Mouse (Mus musculus) adrenal gland, adult 18-20 months (tissue): ENCODE results near the gene Bsx. TPM values are rescaled to one million over a fixed set of nuclear protein-coding genes. Genes with fewer than 3 reads are reported as not detected.
A peak's percentile ranks its signal among the peaks of the same experiment; 100 is the strongest.

Experiments used
- DNase-seq, 2 experiments: peaks; one replicate each; pipeline ENCODE4 v3.0.0; 2021 to 2022; ENCODE audit warnings: low spot score in 2 of 2
- long read RNA-seq, 2 experiments: library from polyadenylated mRNA; stranded (forward); transcript quantifications; one replicate each; pipeline ENCODE4 v2.0.0; 2021
- total RNA-seq, 2 experiments: library from RNA; stranded (reverse); gene quantifications; 1 replicate in 1 of 2; 2 replicates in 1 of 2; pipeline ENCODE4 v1.2.3; 2021

Bsx gene
- total RNA-seq: not detected
- long read RNA-seq, experiment 1: 0 reads
- long read RNA-seq, experiment 2: 0 reads

DNA sequence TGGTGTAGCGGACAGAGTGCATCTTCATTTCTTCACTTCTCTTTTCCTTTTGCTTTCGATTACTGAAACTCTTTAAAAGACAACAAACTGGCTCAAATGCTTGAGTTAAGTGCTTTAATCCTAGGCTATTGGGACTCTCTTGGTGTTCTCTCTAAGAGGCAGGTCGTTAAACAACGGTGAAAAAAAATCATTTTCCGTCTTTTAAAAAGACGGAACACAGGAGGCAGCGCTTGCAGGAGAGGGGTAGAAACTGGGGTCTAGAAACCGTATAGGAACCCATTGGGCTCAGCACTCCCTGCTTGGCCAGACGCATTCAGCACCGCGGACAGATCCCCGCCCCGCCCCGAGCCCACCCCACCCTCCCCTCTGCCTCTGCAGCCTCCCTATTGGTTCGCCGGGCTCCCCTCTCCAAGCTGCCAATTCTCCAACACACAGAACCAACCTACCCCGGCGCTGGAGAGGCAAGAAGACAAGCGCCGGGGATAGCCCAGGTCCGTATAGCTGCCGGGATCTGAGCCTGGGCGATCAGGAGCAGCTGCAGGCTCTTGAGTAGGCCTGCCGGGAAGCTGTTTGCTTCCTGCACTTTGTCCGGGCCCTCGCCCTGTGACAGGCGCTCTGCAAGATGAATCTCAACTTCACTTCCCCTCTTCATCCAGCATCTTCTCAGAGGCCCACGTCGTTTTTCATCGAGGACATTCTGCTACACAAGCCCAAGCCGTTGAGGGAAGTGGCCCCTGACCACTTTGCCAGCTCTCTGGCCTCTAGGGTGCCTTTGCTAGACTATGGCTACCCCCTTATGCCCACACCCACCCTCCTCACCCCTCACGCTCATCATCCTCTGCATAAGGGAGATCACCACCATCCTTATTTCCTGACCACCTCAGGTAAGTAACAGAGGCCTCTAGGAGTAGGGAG is at the start of gene Bsx:
Gene Bsx, plus strand, starts transcription at position 572 of the 915 bp plus-strand sequence.
- DNase-seq: peak; percentile 25 to 33

- DNase-seq: no peak
Measured at GRCm38 (mm10) chr9:40825601-40826000, 48.3 kb upstream of the Bsx start.

DNA sequence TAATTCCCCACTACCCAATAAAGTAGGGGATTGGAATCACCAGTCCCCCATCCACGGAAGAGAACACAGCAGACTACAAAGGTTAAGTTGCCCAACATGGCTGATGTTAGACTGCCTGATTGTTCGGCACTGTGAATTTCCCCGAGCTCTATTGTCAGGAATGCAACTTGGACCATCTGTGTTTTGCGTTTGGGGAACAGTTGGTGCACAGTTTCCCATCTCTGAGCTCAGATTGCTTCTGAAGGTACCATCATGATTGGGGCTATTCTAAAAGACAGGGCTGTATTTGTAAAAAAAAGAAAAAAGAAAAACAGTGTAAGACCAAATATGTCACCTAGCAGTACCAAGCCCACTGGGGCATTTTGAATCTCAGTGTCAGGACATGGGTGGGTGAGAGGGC is 46.6 kb upstream of the Bsx start:
- no peak for DNase-seq

- DNase-seq: peak; percentile 64 to 82
Measured at GRCm38 (mm10) chr9:40834569-40834968, 39.4 kb upstream of the Bsx start.

GRCm38 (mm10) chr9:40836681-40837080 is 37.2 kb upstream of the Bsx start:
- DNase-seq: no peak

DNA sequence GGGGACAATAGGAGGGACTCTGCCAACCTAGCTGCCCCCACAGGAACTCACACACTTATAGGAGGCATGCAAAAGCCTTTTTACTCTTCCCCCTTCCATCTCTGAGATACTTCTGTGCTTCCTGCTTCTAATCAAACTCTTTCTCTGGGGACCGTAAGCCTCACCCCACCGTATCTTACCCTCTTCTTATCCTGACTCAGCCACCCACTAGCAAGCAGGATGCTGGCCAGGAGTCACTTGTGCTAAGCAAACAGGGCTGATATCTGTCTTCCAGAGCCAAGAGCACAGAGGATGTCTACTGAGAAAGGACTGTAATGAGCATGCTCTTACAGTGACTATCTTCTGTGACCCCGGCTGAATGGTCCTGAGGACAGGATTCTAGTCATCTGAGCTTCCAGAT is 34.3 kb upstream of the Bsx start:
- no peak for DNase-seq

DNA sequence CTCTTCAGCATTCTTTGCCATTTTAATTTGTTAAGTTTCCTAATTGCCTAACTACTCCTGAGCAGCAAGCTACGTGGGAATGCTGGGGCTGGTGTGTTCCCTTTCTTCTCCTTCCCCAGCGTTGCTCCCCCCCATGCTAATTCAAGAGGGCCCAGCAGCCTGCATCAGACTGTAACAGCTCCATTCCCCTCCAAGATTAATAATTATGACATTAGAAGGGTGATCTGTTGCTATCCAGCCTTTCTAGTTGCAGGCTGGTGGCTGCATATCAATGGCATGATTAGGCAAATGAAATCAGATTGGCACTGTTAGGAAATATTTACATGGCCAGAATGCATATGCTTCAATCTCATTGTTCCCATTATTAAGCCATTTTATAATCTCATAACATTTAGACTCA is 22.4 kb upstream of the Bsx start:
- no peak for DNase-seq

DNA sequence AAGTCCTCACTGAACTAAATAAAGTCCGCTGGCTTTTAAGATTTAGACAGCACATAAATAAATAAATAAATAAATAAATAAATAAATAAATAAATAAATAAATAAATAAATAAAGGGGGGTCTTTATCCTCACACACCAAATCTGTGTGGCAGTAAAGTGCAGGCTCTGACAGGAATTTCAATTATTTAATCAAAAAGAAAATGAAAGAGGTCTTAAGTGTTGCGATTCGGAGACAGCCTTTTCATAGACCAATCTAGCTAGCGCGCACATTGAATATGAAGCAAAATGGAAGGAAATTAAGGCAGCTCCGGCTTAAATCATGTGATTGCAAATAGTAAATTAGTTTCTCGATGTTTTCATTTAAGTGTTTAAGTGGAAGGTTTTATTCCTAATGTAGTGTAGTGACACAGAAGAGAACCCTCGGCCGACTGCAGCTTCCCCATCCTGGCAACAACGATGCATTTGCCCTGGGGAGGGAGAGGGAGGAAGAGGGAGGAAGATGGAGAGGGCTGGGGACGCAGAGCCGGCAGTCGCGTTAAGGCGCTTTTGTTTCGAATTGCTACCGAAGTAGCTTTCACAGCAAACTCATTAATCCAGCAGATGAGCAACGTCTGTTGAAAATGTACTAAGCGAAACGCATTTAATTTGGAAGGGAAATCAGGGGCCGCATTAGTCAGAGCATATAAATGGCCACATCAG is 15.3 kb upstream of the Bsx start:
- no peak for DNase-seq

- no peak for DNase-seq
Measured at GRCm38 (mm10) chr9:40859196-40859595, 14.7 kb upstream of the Bsx start.

- DNase-seq: no peak
Measured at GRCm38 (mm10) chr9:40870331-40870730, 3.6 kb upstream of the Bsx start.

GRCm38 (mm10) chr9:40871369-40872155 is 2.4 kb upstream of the Bsx start:
- no peak for DNase-seq

GRCm38 (mm10) chr9:40872156-40872478 is 1.8 kb upstream of the Bsx start:
- no peak for DNase-seq

- DNase-seq: no peak
Measured at GRCm38 (mm10) chr9:40874961-40875360, 1.0 kb downstream of the Bsx start.

DNA sequence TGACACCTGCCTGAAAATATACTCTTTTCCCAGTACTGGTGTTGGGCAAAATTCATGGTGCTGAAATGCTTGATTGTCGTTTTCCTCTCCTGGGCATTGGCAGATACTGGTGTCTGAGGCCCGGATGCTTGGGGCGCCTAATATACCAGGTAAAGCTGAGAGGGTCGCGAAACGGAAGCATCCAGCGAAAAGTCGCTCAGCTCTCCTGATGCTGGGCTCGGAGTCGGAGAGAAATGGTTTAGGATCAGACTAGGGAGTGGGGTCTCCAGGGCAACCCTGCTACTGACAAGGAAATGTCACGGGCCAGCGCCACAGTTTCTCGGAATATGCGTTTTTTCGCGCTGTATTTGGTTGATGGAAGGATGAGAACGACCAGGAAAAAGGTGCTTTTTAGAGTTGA is 1.5 kb downstream of the Bsx start:
- no peak for DNase-seq

GRCm38 (mm10) chr9:40876164-40876563 is 2.2 kb downstream of the Bsx start:
- no peak for DNase-seq

DNA sequence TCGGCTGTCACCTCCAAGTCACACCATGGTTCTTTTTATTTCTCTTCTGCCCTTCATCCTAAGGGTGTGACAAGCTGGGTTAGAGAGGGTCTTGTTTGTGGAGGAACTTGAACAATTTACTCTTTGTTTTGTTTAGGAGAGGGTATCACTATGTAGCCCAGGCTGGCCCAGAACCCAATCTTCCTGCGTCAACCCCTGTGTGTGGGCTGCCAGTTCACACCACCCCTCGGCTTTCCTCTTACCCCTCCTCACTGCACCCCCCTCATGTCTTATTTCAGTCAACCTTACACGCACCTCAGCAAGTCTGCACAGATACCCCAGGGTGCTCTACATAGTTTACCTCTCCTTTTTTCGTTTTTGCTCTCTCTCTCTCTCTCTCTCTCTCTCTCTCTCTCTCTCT is 2.8 kb downstream of the Bsx start:
- DNase-seq: no peak

GRCm38 (mm10) chr9:40877146-40877880 is 3.4 kb downstream of the Bsx start:
- no peak for DNase-seq

DNA sequence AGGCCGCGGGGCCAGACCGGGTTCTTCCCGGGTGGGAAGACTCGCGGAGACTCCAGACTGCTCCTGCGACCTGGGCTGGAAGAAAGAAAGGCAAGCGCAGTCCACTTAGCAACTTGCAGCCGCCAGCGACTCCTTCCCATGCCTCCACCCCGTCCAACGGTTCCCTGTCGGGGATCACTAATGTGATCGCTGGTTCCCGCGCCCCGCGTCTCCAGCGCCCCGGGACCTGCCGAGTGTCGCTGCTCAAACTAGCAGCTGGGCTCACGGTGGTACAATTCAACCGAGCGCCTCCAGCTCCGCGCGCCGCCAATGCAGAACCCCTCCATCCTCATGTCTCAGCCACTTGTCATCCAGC is 3.9 kb downstream of the Bsx start:
- no peak for DNase-seq

DNA sequence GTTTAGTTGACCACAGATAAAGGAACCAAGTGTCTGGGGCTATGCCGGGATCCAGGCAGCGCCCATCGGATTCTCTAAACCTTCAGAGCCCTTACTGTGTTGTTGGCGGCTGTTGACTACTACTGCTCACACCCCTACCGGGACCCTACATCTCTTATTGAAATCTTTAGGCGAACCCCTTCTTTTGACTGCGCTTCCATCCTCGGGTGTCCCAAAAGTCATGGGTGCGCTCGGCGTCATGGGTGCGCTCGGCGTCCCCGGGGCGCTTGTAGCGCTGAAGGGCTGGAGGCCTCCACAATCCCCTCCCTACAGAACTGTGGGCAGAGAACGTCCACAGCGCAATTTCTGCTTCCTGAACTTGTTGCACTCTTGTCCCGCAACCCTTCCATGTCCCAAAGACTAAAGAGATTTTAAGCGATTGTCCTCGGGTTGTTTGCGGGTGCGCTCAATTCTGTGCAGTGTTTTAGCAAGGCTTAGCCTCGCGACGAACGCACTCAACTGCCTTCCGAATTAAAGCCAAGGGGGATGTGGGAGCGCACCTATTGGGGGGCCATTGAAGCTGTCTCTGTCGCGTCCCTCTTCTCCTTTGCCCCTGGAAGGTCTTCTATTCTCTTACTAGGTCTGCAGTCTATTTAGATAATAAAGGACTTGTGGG is 4.5 kb downstream of the Bsx start:
- DNase-seq: no peak

GRCm38 (mm10) chr9:40878998-40879397 is 5.1 kb downstream of the Bsx start:
- no peak for DNase-seq

- DNase-seq: no peak
Measured at GRCm38 (mm10) chr9:40885669-40886068, 11.7 kb downstream of the Bsx start.
